Mouse (Mus musculus): ENCODE measurements around the gene Eif2ak4.

Gene Eif2ak4

DNA sequence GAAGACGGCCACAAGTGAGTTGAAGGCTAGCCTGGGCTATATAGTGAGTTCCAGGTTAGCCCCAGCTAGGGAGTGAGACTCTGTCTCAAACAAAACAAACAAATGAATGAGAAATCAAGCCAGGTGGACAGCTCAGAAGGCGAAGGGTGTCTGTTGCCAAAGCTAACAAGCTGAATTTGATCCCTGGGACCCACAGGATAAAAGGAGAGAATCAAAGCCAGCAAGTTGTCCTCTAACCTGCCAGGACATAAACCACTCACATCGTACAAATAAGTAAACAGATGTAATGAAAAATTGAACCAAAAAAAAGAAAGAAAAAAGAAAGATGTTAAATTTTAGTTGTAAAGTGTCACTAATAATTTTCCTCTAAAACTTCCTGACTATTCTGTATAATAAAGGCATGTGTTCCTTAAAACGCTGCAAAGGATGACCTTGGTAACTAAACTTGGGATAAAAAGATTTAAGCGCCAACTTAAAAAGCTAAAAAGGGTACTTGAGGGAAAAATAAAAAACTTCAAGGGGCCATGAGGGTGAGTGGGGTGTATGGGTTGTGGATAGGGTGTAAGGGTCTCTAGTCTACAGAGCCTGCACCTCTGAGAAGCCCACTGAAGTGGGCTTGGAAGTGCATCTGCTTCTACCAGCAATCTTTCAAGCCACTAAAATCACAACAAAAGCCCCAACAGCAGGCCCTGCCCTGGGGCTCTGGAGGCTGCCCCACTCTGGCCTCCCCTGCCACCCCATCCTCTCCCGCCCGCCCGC is 121.4 kb downstream of the Eif2ak4 start:
- no peak for DNase-seq (ENCODE audit: low spot score in 2 of 2)

DNA sequence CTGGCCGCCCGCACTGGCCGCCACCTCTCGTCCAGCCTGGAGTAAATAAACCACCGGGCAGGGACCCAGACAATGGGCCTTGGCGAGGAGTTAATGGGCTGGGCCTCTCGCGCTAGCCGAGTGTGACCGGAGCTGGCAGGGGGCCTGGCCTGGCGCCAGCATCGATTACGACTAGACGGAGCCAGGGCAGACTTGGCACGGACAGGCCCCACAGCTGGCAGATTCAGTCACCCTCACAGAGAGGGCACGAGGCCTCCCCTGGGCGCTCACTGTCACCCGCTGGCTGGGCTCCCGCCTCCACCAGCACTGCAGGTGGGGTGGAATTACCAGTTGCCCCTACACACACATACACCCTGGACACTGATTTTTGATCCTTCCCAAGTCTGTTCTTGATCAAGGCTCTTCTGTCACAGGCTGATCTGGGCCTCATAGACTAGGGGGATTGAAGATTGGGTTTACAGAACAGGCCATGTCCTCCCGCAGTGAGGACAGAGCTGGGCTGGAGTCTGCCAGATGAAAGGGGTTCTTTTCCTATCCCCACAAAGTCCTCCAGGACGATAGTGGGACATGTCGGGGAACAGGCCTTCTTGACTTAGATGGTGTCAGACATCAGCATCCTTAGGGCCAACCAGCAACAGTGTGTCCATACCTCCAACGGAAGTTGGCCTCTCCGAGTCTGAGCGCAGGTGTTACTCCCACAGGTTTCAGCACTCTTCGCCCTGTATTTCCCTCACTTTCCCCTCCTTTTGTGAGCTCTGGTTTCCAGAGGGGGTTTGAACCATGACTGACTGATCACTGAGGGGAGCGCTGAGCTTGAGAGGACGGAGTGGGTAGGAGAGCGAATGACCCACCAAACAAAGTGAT is 122.3 kb downstream of the Eif2ak4 start:
- DNase-seq (ENCODE audit: low spot score in 2 of 2), result no peak

DNA sequence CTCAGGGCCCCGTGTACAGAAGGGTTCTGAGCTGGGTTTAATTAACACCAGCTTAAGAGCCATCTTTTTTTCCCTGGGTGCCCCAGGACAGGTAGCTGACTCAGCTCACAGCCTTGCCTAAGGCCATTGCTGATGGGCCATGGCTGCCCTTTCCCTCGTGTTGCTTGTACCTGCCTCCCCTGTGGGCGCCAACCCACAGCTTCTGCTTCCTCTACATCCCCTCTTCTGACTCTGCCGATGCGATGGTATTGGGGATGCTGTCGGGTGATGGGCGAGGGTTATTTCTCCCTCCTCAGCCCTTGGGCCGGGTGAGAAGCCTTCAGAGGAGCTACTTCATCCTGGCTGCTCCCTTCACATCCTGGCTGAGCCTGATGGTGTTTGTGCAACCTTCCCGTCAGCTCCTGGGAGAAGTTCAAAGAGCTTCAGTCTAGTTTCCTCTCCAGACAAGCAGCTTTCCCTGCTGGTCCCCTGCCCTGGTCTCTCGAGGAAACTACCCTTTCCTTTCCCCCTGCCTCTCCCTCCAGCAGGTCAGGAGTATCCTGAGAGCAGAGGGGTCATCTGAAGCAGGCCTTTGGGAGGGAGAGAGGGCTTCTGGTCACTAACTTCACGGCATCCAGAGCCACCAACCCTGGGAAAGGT is 123.5 kb downstream of the Eif2ak4 start:
- DNase-seq (ENCODE audit: low spot score in 2 of 2), result no peak

DNA sequence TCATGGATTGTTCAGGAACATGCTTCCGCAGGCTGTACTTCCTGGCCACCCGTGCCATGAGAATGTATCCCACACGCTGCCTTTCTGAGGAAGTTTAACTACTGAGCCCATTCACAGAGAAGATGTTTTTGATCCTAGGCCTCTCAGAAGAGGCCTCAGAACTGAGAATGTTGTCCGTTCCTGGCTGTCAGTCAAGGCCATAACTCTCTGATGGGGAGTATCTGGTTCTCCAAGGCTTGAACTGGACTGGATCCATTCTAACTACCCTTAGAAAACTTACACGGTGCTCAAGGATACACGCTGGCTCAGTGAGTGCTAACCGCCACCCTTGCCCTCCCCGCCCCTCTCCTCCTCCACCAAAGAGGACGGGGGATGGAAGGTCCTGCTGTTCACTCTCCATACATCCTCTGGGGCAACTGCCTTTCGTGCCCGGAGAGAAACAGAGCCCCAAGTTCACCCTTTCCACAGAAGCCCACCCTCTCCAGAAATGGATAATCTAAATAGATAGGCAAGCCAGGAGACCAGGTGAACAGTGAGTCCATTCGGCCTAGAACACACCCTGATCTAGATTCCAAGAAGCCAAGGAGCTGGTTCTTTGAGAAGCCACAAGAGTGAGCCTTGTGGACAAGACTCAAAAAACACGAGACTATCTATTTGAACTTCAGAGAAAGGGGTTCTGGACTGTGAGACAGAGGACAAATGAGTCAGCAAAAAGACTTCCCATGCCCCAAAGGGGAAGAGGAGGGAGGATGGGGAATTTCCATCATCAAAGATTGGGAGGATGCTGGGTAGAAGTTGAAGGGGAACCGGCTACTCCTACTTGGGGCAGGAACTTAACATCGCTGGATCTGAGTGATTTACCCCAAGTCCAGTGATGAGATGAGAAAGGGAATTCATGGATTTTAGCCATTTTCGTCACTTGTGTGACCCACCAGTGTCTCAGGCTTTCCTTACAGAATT is 124.3 kb downstream of the Eif2ak4 start:
- no peak for DNase-seq (ENCODE audit: low spot score in 2 of 2)

DNA sequence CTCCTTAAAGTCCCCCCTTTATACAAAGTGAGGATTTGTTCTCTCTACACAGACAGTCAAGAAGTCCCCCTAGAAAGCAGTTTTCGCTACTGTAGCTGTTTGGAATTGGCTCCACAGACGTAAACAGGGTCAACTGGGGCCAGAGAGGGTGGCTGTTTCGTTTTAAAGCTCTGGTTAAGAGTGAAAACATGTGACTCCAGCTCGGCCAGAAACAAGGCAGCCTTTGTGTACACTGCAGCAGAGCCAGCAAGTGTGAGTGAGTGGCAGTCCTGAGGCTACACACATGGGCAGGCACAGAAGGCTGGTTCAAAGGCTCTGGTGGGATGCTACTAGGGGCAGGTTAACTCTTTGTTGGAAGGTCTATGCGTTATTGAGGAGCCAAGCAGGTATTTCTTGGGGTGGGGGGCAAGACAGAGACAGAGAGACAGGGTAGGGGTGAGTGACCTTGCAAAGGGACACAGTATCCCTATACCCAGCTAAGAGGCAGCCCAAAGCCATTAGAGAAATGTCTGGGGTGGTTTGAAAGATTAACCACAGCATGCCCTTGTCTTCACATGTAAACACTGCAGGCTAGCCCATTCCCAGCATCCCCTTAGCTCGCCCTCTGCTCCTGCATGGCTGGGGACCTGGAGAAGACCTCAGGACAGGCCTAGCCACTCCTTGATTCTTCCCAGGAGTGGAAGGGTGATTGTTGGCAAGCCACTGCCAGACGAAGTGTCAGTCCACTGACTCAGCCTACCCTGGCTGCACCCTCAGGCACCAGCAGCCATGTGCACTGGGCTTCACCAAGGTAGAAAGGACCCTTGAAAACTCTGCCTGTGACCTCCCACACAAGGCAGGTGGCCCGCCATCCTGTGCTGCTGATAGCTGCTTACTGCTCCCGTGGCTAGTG is 131.9 kb downstream of the Eif2ak4 start:
- no peak for DNase-seq (ENCODE audit: low spot score in 2 of 2)

DNA sequence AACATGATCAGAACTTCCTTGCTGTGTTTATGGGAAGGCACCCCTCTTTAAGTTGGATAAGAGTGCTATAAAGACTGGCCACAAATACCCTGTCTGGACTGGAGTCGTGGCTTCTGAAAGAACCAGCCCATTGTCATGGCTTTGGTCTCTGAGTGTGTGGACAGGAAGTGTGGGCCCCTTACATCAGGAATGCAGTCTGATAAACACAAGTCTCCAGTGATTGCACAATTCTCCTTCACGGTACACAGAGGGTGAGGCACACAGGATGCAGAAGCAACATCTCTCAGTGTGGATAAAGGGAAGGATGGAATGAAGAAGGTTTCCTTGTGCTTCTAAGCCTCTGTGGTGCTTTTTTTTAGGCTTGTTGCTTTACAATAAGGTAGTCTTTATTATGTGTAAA is 133.8 kb downstream of the Eif2ak4 start:
- DNase-seq (ENCODE audit: low spot score in 2 of 2), result no peak

DNA sequence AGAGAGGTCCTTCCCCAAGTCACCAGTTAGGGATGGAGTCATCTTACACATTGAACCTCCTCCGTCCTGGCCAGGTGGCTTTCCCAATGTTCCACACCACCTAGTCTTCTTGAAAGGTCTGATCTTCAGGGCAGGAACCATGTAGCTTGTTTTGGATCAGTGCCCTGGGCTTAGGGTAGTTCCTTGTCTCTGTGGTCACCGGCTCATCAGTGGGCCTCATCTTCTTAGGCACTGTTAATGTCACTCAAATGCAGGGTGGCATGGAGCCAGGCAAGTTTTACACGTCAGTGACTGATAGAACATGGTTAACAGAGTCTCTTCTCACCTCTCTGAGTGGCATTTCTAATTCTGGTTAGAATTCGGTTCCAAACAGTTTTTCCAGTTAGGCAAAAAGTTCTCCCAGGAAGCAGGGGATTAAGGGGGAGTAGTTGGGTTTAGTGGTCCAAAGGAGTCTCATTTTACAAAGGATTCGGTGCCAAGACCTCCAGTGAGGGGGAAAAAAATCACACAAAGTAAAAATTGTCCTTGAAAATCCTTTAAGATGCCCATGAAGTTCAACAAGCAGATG is 134.8 kb downstream of the Eif2ak4 start:
- no peak for DNase-seq (ENCODE audit: low spot score in 2 of 2)

DNA sequence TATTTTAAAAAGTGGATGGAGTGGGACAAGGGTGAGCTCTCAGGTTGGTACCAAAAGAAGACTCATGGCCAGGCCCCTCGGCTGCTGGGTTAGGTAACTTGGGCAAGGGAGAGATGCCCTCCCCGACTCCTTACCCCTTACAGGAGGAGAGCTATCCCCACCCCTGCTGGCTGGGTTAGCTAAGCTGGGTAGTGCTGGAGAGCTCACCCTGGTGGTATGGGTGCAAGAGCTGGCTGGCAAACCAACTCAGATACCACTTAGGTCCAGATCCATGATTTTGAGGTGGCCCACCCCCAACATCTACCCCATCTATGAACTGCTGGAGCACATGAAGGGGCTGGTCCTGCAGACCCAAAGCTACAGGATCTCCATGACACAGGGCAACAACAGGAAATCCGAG is 136.4 kb downstream of the Eif2ak4 start:
- DNase-seq (ENCODE audit: low spot score in 2 of 2), result no peak

All from natural killer cell, adult 2 months (primary cell).